Mouse (Mus musculus): Measurements from ENCODE around the gene Zmiz1.

- TF ChIP-seq CTCF (IDR thresholded peaks at IDR 0.05; ENCODE audit: low read depth, low read length) = no peak
- no peak for TF ChIP-seq GATA1 (IDR thresholded peaks at IDR 0.05; ENCODE audit: borderline replicate concordance, low read length)
- no peak for TF ChIP-seq TAL1 (conservative IDR thresholded peaks at IDR 0.05; ENCODE audit: low read depth, low read length)
Observed at GRCm38 (mm10) chr14:25486742-25487469, 27.9 kb downstream of the Zmiz1 start.

Measured in G1E (cell line).